Mouse (Mus musculus): ENCODE measurements around the gene Gm9837. TPM values are rescaled to one million over a fixed set of nuclear protein-coding genes. Genes with fewer than 3 reads are reported as not detected.

Gene Gm9837
- polyA plus RNA-seq, 1 experiment from 2014 or later: not detected

GRCm38 (mm10) chr11:53448529-53448928 is 21.8 kb downstream of the Gm9837 start:
- Histone ChIP-seq H3K27me3 (ENCODE audit: control insufficient read depth, insufficient read depth, low read length) (no peaks in the 10 kb centered on the region), H3K36me3 (replicated peaks; ENCODE audit: control insufficient read depth, insufficient read depth) (no peaks in the 10 kb centered on the region), H3K9me3 (ENCODE audit: control insufficient read depth, low read length) (no peaks in the 10 kb centered on the region), H3K4me3 (replicated peaks; ENCODE audit: low read length) (no peak overlapping the region), H3K4me1 (replicated peaks; ENCODE audit: control insufficient read depth, insufficient read depth, low read length) (no peaks in the 10 kb centered on the region), H3K27ac (no peak overlapping the region), H3K4me2 (replicated peaks) (no peak overlapping the region), H3K9ac (no peak overlapping the region)
- ATAC-seq (ENCODE audit: low FRiP score) (no peak), DNase-seq (ENCODE audit: low spot score) (no peak)
- WGBS: 92% methylated on average over 1 of the region's 1 CpGs

GRCm38 (mm10) chr11:53447996-53448395 is 22.3 kb downstream of the Gm9837 start:
- no peaks in the 10 kb centered on the region for H3K36me3 ChIP-seq (replicated peaks; ENCODE audit: control insufficient read depth, insufficient read depth)
- ATAC-seq (ENCODE audit: low FRiP score): no peak
- H3K27me3 ChIP-seq (ENCODE audit: control insufficient read depth, insufficient read depth, low read length): no peaks in the 10 kb centered on the region
- WGBS: 87% methylated on average over 8 of the region's 8 CpGs
- H3K27ac ChIP-seq: no peak overlapping the region
- H3K4me1 ChIP-seq (replicated peaks; ENCODE audit: control insufficient read depth, insufficient read depth, low read length): no peaks in the 10 kb centered on the region
- H3K9ac ChIP-seq: no peak overlapping the region
- H3K4me3 ChIP-seq (replicated peaks; ENCODE audit: low read length): no peak overlapping the region
- H3K4me2 ChIP-seq (replicated peaks): no peak overlapping the region
- DNase-seq (ENCODE audit: low spot score): no peak
- H3K9me3 ChIP-seq (ENCODE audit: control insufficient read depth, low read length): no peaks in the 10 kb centered on the region

- 87% methylated on average over 13 of the region's 13 CpGs for whole genome bisulfite sequencing
- Histone ChIP-seq H3K9me3 (ENCODE audit: control insufficient read depth, low read length) (no peaks in the 10 kb centered on the region), H3K4me1 (replicated peaks; ENCODE audit: control insufficient read depth, insufficient read depth, low read length) (no peaks in the 10 kb centered on the region), H3K36me3 (replicated peaks; ENCODE audit: control insufficient read depth, insufficient read depth) (no peaks in the 10 kb centered on the region), H3K4me3 (replicated peaks; ENCODE audit: low read length) (no peak overlapping the region), H3K27me3 (ENCODE audit: control insufficient read depth, insufficient read depth, low read length) (no peaks in the 10 kb centered on the region), H3K27ac (no peak overlapping the region), H3K4me2 (replicated peaks) (no peak overlapping the region), H3K9ac (no peak overlapping the region)
- no peak for ATAC-seq (ENCODE audit: low FRiP score)
- DNase-seq (ENCODE audit: low spot score): no peak
These were observed 24.1 kb downstream of the Gm9837 start for GRCm38 (mm10) chr11:53446183-53446582.

- Histone ChIP-seq H3K4me3 (replicated peaks; ENCODE audit: low read length) (no peak overlapping the region), H3K9me3 (ENCODE audit: control insufficient read depth, low read length) (no peaks in the 10 kb centered on the region), H3K4me1 (replicated peaks; ENCODE audit: control insufficient read depth, insufficient read depth, low read length) (no peaks in the 10 kb centered on the region), H3K9ac (no peak overlapping the region), H3K27ac (no peak overlapping the region), H3K27me3 (ENCODE audit: control insufficient read depth, insufficient read depth, low read length) (no peaks in the 10 kb centered on the region), H3K4me2 (replicated peaks) (no peak overlapping the region), H3K36me3 (replicated peaks; ENCODE audit: control insufficient read depth, insufficient read depth) (no peaks in the 10 kb centered on the region)
- DNase-seq (ENCODE audit: low spot score) (no peak), ATAC-seq (ENCODE audit: low FRiP score) (no peak)
- WGBS: 59% methylated on average over 13 of the region's 13 CpGs
These were observed 24.7 kb downstream of the Gm9837 start for GRCm38 (mm10) chr11:53445562-53445961.

GRCm38 (mm10) chr11:53443861-53444260 is 26.4 kb downstream of the Gm9837 start:
- Histone ChIP-seq H3K9ac (no peak overlapping the region), H3K4me1 (replicated peaks; ENCODE audit: control insufficient read depth, insufficient read depth, low read length) (no peaks in the 10 kb centered on the region), H3K27me3 (ENCODE audit: control insufficient read depth, insufficient read depth, low read length) (no peaks in the 10 kb centered on the region), H3K4me3 (replicated peaks; ENCODE audit: low read length) (no peak overlapping the region), H3K36me3 (replicated peaks; ENCODE audit: control insufficient read depth, insufficient read depth) (no peaks in the 10 kb centered on the region), H3K4me2 (replicated peaks) (no peak overlapping the region), H3K9me3 (ENCODE audit: control insufficient read depth, low read length) (no peaks in the 10 kb centered on the region), H3K27ac (no peak overlapping the region)
- no peak for DNase-seq (ENCODE audit: low spot score)
- WGBS: 33% methylated on average over 6 of the region's 6 CpGs
- ATAC-seq (ENCODE audit: low FRiP score): no peak

- H3K4me3 ChIP-seq (replicated peaks; ENCODE audit: low read length): no peak overlapping the region
- H3K27ac ChIP-seq: no peak overlapping the region
- no peak overlapping the region for H3K4me2 ChIP-seq (replicated peaks)
- no peaks in the 10 kb centered on the region for H3K27me3 ChIP-seq (ENCODE audit: control insufficient read depth, insufficient read depth, low read length)
- 60% methylated on average over 12 of the region's 12 CpGs for WGBS
- H3K9ac ChIP-seq: no peak overlapping the region
- no peaks in the 10 kb centered on the region for H3K4me1 ChIP-seq (replicated peaks; ENCODE audit: control insufficient read depth, insufficient read depth, low read length)
- DNase-seq (ENCODE audit: low spot score): no peak
- H3K36me3 ChIP-seq (replicated peaks; ENCODE audit: control insufficient read depth, insufficient read depth): no peaks in the 10 kb centered on the region
- ATAC-seq (ENCODE audit: low FRiP score): no peak
- H3K9me3 ChIP-seq (ENCODE audit: control insufficient read depth, low read length): no peaks in the 10 kb centered on the region
These were observed 28.4 kb downstream of the Gm9837 start for GRCm38 (mm10) chr11:53441921-53442320.

- ATAC-seq (ENCODE audit: low FRiP score) (no peak), DNase-seq (ENCODE audit: low spot score) (no peak)
- 92% methylated on average over 6 of the region's 6 CpGs for WGBS
- H3K36me3 ChIP-seq (replicated peaks; ENCODE audit: control insufficient read depth, insufficient read depth): no peaks in the 10 kb centered on the region
- no peak overlapping the region for H3K4me2 ChIP-seq (replicated peaks)
- H3K9me3 ChIP-seq (ENCODE audit: control insufficient read depth, low read length): no peaks in the 10 kb centered on the region
- no peaks in the 10 kb centered on the region for H3K27me3 ChIP-seq (ENCODE audit: control insufficient read depth, insufficient read depth, low read length)
- H3K9ac ChIP-seq: no peak overlapping the region
- peaks cover 3% of the 10 kb centered on the region; the same call in 1 of the 2 replicates for H3K4me1 ChIP-seq (replicated peaks; ENCODE audit: control insufficient read depth, insufficient read depth, low read length)
- H3K4me3 ChIP-seq (replicated peaks; ENCODE audit: low read length): no peak overlapping the region
- no peak overlapping the region for H3K27ac ChIP-seq
These were observed 33.9 kb downstream of the Gm9837 start for GRCm38 (mm10) chr11:53436338-53436737.

- H3K4me3 ChIP-seq (replicated peaks; ENCODE audit: low read length): no peak overlapping the region
- H3K36me3 ChIP-seq (replicated peaks; ENCODE audit: control insufficient read depth, insufficient read depth): no peaks in the 10 kb centered on the region
- H3K9me3 ChIP-seq (ENCODE audit: control insufficient read depth, low read length): no peaks in the 10 kb centered on the region
- no peak overlapping the region for H3K27ac ChIP-seq
- peaks cover 3% of the 10 kb centered on the region; the same call in 1 of the 2 replicates for H3K4me1 ChIP-seq (replicated peaks; ENCODE audit: control insufficient read depth, insufficient read depth, low read length)
- no peak overlapping the region for H3K4me2 ChIP-seq (replicated peaks)
- DNase-seq (ENCODE audit: low spot score) (no peak), ATAC-seq (ENCODE audit: low FRiP score) (no peak)
- WGBS: 86% methylated on average over 8 of the region's 8 CpGs
- no peak overlapping the region for H3K9ac ChIP-seq
- no peaks in the 10 kb centered on the region for H3K27me3 ChIP-seq (ENCODE audit: control insufficient read depth, insufficient read depth, low read length)
These were observed 34.8 kb downstream of the Gm9837 start for GRCm38 (mm10) chr11:53435504-53435903.

- Histone ChIP-seq H3K9me3 (ENCODE audit: control insufficient read depth, low read length) (no peaks in the 10 kb centered on the region), H3K36me3 (replicated peaks; ENCODE audit: control insufficient read depth, insufficient read depth) (peaks cover 7% of the 10 kb centered on the region), H3K4me1 (replicated peaks; ENCODE audit: control insufficient read depth, insufficient read depth, low read length) (peaks cover 13% of the 10 kb centered on the region), H3K27me3 (ENCODE audit: control insufficient read depth, insufficient read depth, low read length) (no peaks in the 10 kb centered on the region), H3K9ac (no peak overlapping the region), H3K27ac (no peak overlapping the region), H3K4me3 (replicated peaks; ENCODE audit: low read length) (no peak overlapping the region), H3K4me2 (replicated peaks) (no peak overlapping the region)
- ATAC-seq (ENCODE audit: low FRiP score) (no peak), DNase-seq (ENCODE audit: low spot score) (no peak)
- WGBS: 79% methylated on average over 6 of the region's 6 CpGs
These were observed 37.2 kb downstream of the Gm9837 start for GRCm38 (mm10) chr11:53433057-53433456.

GRCm38 (mm10) chr11:53431347-53432056 is 38.8 kb downstream of the Gm9837 start:
- no peak for DNase-seq (ENCODE audit: low spot score)
- Histone ChIP-seq H3K4me3 (replicated peaks; ENCODE audit: low read length) (peak overlapping the region; percentile 66), H3K27me3 (ENCODE audit: control insufficient read depth, insufficient read depth, low read length) (no peaks in the 10 kb centered on the region), H3K9ac (peak overlapping the region; percentile 41), H3K36me3 (replicated peaks; ENCODE audit: control insufficient read depth, insufficient read depth) (peaks cover 14% of the 10 kb centered on the region), H3K4me2 (replicated peaks) (peak overlapping the region; percentile 73), H3K9me3 (ENCODE audit: control insufficient read depth, low read length) (no peaks in the 10 kb centered on the region), H3K27ac (peak overlapping the region; percentile 85), H3K4me1 (replicated peaks; ENCODE audit: control insufficient read depth, insufficient read depth, low read length) (peaks cover 13% of the 10 kb centered on the region)
- ATAC-seq (ENCODE audit: low FRiP score): no peak
- 19% methylated on average over 9 of the region's 9 CpGs for WGBS

Measured in hindbrain, embryonic 14.5 days (tissue).